Mouse (Mus musculus): ENCODE measurements at regions not wholly inside any gene's neighbourhood (a gene's known extent, or its start where the extent isn't known, plus 50 kb on each side); places are given as distances from the start of the nearest gene placed in this dataset.

- Histone ChIP-seq H3K36me3 (replicated peaks in 1 of 2; ENCODE audit: control insufficient read depth in 1 of 2, insufficient read depth in 1 of 2, low read length in 1 of 2) (no peaks in the 10 kb centered on the region), H3K4me3 (replicated peaks in 1 of 3; ENCODE audit: low read depth in 2 of 3, low read length in 2 of 3, poor library complexity in 1 of 3) (no peak overlapping the region), H3K27ac (ENCODE audit: insufficient read depth, low read depth) (no peak overlapping the region), H3K9me3 (replicated peaks; ENCODE audit: low read length) (no peaks in the 10 kb centered on the region), H3K4me2 (ENCODE audit: insufficient read depth, low read depth, poor library complexity, severe bottlenecking) (no peak overlapping the region), H3K9ac (ENCODE audit: insufficient read depth, low read depth) (no peak overlapping the region), H3K27me3 (replicated peaks) (no peaks in the 10 kb centered on the region), H3K4me1 (ENCODE audit: control insufficient read depth in 1 of 2, insufficient read depth in 2 of 2) (no peaks in the 10 kb centered on the region), H3K79me2 (replicated peaks; ENCODE audit: control insufficient read depth, extremely low read depth, insufficient read depth, poor library complexity, severe bottlenecking) (no peaks in the 10 kb centered on the region)
- DNase-seq (ENCODE audit: extremely low read depth), result no peak
- in situ Hi-C loops (cut with MboI; ENCODE audit: low pct_ligation_motif_present, low pct_unique_long_range_greater_than_20kb, low sequenced_read_pairs), result no loop called here
- TF ChIP-seq BHLHE40 (IDR thresholded peaks at IDR 0.05; ENCODE audit: low read depth, low read length) (no peak), USF2 (conservative IDR thresholded peaks at IDR 0.05; ENCODE audit: low read depth, low read length) (no peak), NELFE (IDR thresholded peaks at IDR 0.05; ENCODE audit: low read depth, low read length) (no peak), CHD1 (IDR thresholded peaks at IDR 0.05; ENCODE audit: low read depth, low read length) (no peak), ETS1 (conservative IDR thresholded peaks at IDR 0.05; ENCODE audit: low read depth, low read length) (no peak), SIN3A (IDR thresholded peaks at IDR 0.05; ENCODE audit: low read length) (no peak), JUND (conservative IDR thresholded peaks at IDR 0.05; ENCODE audit: low read depth, low read length) (no peak), EP300 (IDR thresholded peaks at IDR 0.05; ENCODE audit: low read length) (no peak), MAX (IDR thresholded peaks at IDR 0.05; ENCODE audit: low read length) (no peak), TCF12 (IDR thresholded peaks at IDR 0.05; ENCODE audit: low read depth, low read length) (no peak), UBTF (IDR thresholded peaks at IDR 0.05; ENCODE audit: low read depth, low read length) (no peak), ZKSCAN1 (IDR thresholded peaks at IDR 0.05; ENCODE audit: borderline replicate concordance, low read depth, low read length) (no peak)
- dilution Hi-C loops (cut with MboI; ENCODE audit: extremely low pct_ligation_motif_present, extremely low pct_unique_long_range_greater_than_20kb, low sequenced_read_pairs), result no loop called here
Measured at GRCm38 (mm10) chr6:52421771-52422170, 108.5 kb downstream of the Evx1 start.

GRCm38 (mm10) chr6:52422686-52423085 is 109.4 kb downstream of the Evx1 start:
- in situ Hi-C loops (cut with MboI; ENCODE audit: low pct_ligation_motif_present, low pct_unique_long_range_greater_than_20kb, low sequenced_read_pairs) (no loop called here), dilution Hi-C loops (cut with MboI; ENCODE audit: extremely low pct_ligation_motif_present, extremely low pct_unique_long_range_greater_than_20kb, low sequenced_read_pairs) (no loop called here)
- H3K27ac ChIP-seq (ENCODE audit: insufficient read depth, low read depth), result no peak overlapping the region
- H3K79me2 ChIP-seq (replicated peaks; ENCODE audit: control insufficient read depth, extremely low read depth, insufficient read depth, poor library complexity, severe bottlenecking), result no peaks in the 10 kb centered on the region
- no peaks in the 10 kb centered on the region for H3K9me3 ChIP-seq (replicated peaks; ENCODE audit: low read length)
- H3K27me3 ChIP-seq (replicated peaks), result no peaks in the 10 kb centered on the region
- no peak overlapping the region for H3K9ac ChIP-seq (ENCODE audit: insufficient read depth, low read depth)
- TF ChIP-seq RCOR1 (conservative IDR thresholded peaks at IDR 0.05; ENCODE audit: low read depth, low read length), result no peak
- TF ChIP-seq POLR2AphosphoS2 (IDR thresholded peaks at IDR 0.05; ENCODE audit: low read depth, low read length), result no peak
- no peak for TF ChIP-seq JUND (conservative IDR thresholded peaks at IDR 0.05; ENCODE audit: low read depth, low read length)
- no peak for TF ChIP-seq MXI1 (IDR thresholded peaks at IDR 0.05; ENCODE audit: low read depth, low read length)
- TF ChIP-seq MAZ (IDR thresholded peaks at IDR 0.05; ENCODE audit: low read depth, low read length), result no peak
- TF ChIP-seq MAFK (IDR thresholded peaks at IDR 0.05; ENCODE audit: insufficient replicate concordance, low read length), result no peak
- H3K36me3 ChIP-seq (replicated peaks in 1 of 2; ENCODE audit: control insufficient read depth in 1 of 2, insufficient read depth in 1 of 2, low read length in 1 of 2), result no peaks in the 10 kb centered on the region
- no peak overlapping the region for H3K4me3 ChIP-seq (replicated peaks in 1 of 3; ENCODE audit: low read depth in 2 of 3, low read length in 2 of 3, poor library complexity in 1 of 3)
- H3K4me2 ChIP-seq (ENCODE audit: insufficient read depth, low read depth, poor library complexity, severe bottlenecking), result no peak overlapping the region
- no peaks in the 10 kb centered on the region for H3K4me1 ChIP-seq (ENCODE audit: control insufficient read depth in 1 of 2, insufficient read depth in 2 of 2)
- no peak for DNase-seq (ENCODE audit: extremely low read depth)

All from CH12.LX (cell line).